Mouse (Mus musculus) forebrain, embryonic 15.5 days (tissue): ENCODE data around the gene Gm10382. TPM values are rescaled to one million over a fixed set of nuclear protein-coding genes. Genes with fewer than 3 reads are reported as not detected.

Experiments
- ATAC-seq: fragments of 200-750 bp; cut with Nextera tagmentation; replicated peaks from 2 replicates; pipeline ENCODE4 v1.8.0; 2017; ENCODE audit warnings: mild to moderate bottlenecking, moderate TSS enrichment, moderate library complexity
- H3K27ac ChIP-seq: fragments of 300-500 bp; sonication (generic); replicated peaks from 2 replicates; pipeline ENCODE4 v1.5.1; 2015; ENCODE audit warnings: mild to moderate bottlenecking, inconsistent platforms
- H3K27me3 ChIP-seq: fragments of 300-500 bp; sonication (generic); 2 replicates; pipeline ENCODE4 v1.6.1; 2015; ENCODE audit warnings: inconsistent platforms
- H3K36me3 ChIP-seq: fragments of 300-500 bp; sonication (generic); 2 replicates; pipeline ENCODE4 v1.6.1; 2015; ENCODE audit warnings: mild to moderate bottlenecking, inconsistent platforms
- H3K4me1 ChIP-seq: fragments of 300-500 bp; sonication (generic); 2 replicates; pipeline ENCODE4 v1.6.1; 2015; ENCODE audit warnings: inconsistent platforms
- H3K4me2 ChIP-seq: fragments of 300-500 bp; sonication (generic); replicated peaks from 2 replicates; pipeline ENCODE4 v1.6.1; 2015; ENCODE audit warnings: mild to moderate bottlenecking, inconsistent platforms
- H3K4me3 ChIP-seq: fragments of 300-500 bp; sonication (generic); 2 replicates; pipeline ENCODE4 v1.5.1; 2015; ENCODE audit warnings: mild to moderate bottlenecking, inconsistent platforms
- H3K9ac ChIP-seq: fragments of 300-500 bp; sonication (generic); replicated peaks from 2 replicates; pipeline ENCODE4 v1.6.1; 2015; ENCODE audit warnings: mild to moderate bottlenecking, inconsistent platforms
- H3K9me3 ChIP-seq: fragments of 300-500 bp; sonication (generic); 2 replicates; pipeline ENCODE4 v1.6.1; 2016; ENCODE audit warnings: inconsistent platforms
- WGBS: fragments of 180-500 bp; shearing (Covaris S2); methylation state at CpG from one replicate; pipeline ENCODE4 v1.1.7; 2015; ENCODE audit warnings: mixed read lengths; 5-methylcytosine and 5-hydroxymethylcytosine counted together
- polyA plus RNA-seq: library from polyadenylated mRNA; unstranded; fragments of >200 nt; fragmentation: Nextera tagmentation; extraction: Ambion mirVana; gene quantifications from 2 replicates; pipeline ENCODE4 v1.2.1, GENCODE M21; 2015

Gene Gm10382
- polyA plus RNA-seq, 1 experiment from 2014 or later: 0.55 TPM

DNA sequence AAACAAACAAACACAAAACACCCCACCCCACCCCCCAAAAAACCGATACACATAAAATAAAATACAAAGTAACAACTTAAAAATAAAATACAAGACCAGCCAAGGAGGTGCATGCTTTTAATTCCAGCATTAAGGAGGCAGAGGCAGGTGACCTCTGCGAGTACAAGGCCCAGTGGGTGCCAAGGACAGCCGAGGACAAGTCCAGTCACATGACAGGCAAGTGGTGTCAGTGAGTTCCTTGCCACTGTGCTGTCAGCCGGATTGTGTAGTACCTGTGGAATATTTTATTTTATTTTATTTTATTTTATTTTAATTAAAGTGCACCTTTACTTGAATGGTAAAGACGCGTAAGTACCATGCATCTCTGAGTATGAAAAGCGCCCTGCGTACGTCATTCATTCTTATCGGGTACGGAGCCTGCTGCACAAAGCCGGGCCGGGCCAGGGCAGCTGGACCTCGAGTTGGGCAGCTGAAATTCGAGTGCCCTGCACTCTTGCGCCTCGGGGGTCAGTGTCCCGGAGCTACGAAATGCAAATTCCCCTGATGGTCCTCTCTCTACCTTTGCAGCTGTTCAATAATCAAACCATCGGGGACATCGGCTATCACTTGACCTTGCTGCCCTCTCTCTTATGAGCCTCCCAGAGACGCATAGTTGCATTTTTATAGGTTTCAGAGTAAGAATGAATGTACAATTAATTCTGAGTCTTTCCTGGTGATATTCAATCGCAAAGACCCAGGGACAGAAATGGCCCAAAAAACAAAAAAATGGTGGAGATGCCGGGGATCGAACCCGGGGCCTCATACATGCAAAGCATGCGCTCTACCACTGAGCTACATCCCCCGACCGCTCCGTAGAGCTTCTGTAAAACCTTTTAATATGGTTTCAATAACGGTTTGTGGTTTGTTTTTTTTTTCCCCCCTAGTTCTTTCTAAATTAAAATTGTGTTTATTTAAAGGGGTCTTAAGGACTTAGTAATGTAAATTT is 14.7 kb downstream of the Gm10382 start:
- WGBS: 11% methylated on average over 31 of the region's 31 CpGs
- peak overlapping the region; percentile 38; the same call in 1 of the 2 replicates for H3K27ac ChIP-seq
- peaks cover 17% of the 10 kb centered on the region for H3K4me1 ChIP-seq
- no peak; the same call in 1 of the 2 replicates for ATAC-seq
- peak overlapping the region; percentile 35 for H3K9ac ChIP-seq
- H3K4me2 ChIP-seq: peak overlapping the region; percentile 66
- H3K9me3 ChIP-seq: no peaks in the 10 kb centered on the region
- peak overlapping the region; percentile 60 for H3K4me3 ChIP-seq
- H3K27me3 ChIP-seq: no peaks in the 10 kb centered on the region
- H3K36me3 ChIP-seq: no peaks in the 10 kb centered on the region

DNA sequence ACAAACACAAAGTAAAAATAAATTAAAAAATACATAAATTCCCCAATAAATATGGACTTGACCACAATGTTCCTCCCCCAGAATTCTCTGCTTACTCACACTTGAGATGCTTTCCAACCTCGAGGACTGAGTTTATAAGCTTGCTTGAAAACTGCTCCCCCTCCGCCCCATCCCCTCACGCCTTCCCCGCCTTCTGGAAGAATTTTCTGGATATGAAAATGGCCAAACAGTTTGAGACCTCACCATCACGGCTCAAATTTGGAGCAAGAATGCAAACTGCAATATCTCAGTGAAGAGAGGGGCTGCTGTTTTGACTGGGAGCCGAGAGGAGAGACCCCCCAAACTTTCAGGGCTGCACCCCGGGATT is 15.4 kb downstream of the Gm10382 start:
- no peak for ATAC-seq
- peak overlapping the region; percentile 66 for H3K4me2 ChIP-seq
- under 1% methylated on average over 7 of the region's 7 CpGs for WGBS

DNA sequence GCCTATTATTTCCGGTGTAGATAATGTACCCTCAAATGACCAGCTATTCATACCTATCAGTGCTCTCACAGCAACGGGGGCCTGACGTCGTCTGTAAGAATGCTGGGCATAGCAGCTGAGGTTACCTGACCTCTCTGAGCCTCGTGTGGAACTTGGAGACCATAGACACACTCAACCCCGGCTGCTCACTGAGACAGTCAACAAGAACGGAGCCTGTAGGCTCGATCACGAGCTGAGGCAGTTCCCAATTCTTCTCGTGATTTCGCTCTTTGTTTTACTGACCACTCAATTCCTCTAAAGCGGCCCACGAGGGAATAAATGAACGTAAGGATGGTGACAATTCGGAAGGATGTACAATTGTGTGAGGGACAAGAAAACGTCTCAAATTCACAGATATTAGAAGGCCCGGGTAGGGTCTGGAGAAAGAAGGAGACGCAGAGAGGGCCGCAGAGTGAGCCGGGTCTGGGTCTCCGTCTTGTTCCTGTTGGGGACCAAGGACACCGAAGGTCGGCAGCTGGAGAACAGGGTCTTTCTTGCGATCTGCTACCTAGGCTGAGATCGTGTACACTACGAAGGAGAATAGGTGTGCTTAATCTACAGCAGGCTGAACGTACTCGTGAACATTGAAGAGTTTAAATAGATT is 15.9 kb downstream of the Gm10382 start:
- H3K9me3 ChIP-seq: no peaks in the 10 kb centered on the region
- ATAC-seq: peak; percentile 33; the same call in 1 of the 2 replicates
- H3K9ac ChIP-seq: peak overlapping the region; percentile 61
- under 1% methylated on average over 28 of the region's 28 CpGs for WGBS
- no peaks in the 10 kb centered on the region for H3K27me3 ChIP-seq
- peaks cover 17% of the 10 kb centered on the region for H3K4me1 ChIP-seq
- peak overlapping the region; percentile 66 for H3K4me2 ChIP-seq
- no peaks in the 10 kb centered on the region for H3K36me3 ChIP-seq
- peak overlapping the region; percentile 60 for H3K4me3 ChIP-seq
- H3K27ac ChIP-seq: peak overlapping the region; percentile 93

More for the DNA sequence above, 15.4 kb downstream of the Gm10382 start:
- Histone ChIP-seq H3K4me3 (peak overlapping the region; percentile 60), H3K9me3 (no peaks in the 10 kb centered on the region), H3K27me3 (no peaks in the 10 kb centered on the region), H3K27ac (peak overlapping the region; percentile 93), H3K36me3 (no peaks in the 10 kb centered on the region), H3K4me1 (peaks cover 17% of the 10 kb centered on the region), H3K9ac (peak overlapping the region; percentile 61)

DNA sequence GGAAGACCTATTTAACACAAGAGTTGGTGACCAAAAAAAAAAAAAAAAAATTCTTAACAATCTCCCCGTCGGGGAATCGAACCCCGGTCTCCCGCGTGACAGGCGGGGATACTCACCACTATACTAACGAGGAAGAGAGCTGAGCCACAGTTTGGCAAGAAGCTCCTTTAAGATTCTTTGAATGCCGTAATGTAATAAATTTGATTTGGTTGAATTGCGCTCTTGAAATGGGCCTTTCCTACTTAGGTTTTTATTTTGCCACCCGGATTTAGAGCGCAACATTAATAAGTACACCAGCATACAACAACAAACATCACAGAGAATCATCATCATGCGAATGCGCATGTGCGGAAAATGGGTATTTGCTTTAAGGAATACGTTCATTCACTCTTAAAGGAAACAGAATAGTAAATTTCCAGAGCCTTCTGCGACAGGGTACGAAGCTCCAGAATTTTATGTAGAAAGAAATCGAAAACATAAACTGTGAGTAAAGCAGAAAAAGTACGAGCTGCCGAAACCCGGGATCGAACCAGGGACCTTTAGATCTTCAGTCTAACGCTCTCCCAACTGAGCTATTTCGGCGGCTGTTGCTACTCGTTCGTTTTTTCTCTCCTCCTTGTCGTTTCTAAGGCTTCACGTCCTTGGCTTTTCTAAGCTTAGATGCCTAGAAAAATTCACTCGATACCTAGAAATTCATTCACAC is 16.6 kb downstream of the Gm10382 start:
- H3K36me3 ChIP-seq: no peaks in the 10 kb centered on the region
- H3K4me1 ChIP-seq: peaks cover 17% of the 10 kb centered on the region
- peak overlapping the region; percentile 60 for H3K4me3 ChIP-seq
- peak; percentile 70 for ATAC-seq
- H3K27me3 ChIP-seq: no peaks in the 10 kb centered on the region
- H3K9me3 ChIP-seq: no peaks in the 10 kb centered on the region
- WGBS: under 1% methylated on average over 31 of the region's 31 CpGs
- peak overlapping the region; percentile 69 for H3K4me2 ChIP-seq
- H3K9ac ChIP-seq: peak overlapping the region; percentile 61
- peak overlapping the region; percentile 93 for H3K27ac ChIP-seq

DNA sequence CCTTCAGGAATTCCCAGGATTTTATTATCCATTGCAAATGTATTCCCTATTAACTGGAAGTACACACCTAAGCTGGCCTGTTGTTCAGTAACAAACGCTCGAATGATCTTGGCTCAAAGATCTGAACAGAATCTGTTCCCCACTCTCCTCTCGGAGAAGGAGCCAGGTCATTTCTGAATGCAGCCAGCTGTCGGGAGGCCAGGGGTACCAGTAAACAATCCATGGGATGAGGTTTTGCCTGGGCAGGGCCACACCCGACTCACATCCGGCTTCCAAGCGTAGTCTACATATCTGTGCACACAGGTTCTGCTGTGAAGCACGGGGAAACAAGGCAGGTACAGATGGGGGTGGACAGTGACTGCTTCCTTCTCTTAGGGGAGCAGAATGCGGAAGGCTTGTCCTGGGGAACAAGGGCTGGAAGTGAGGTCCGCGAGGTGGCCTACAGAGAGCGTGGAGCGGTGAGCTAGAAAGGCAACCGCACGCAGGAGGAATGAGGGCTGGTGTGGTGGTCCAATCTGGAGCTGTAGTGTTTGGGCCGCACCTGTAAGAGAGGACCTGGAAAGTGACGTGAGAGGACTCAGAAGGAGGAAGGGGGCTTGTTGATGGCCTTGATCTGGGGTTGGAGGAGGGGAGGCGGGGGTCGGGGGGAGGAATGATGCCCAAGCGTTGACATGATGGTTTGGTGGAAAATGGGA is 17.3 kb downstream of the Gm10382 start:
- under 1% methylated on average over 20 of the region's 20 CpGs for WGBS
- Histone ChIP-seq H3K4me2 (peak overlapping the region; percentile 69), H3K4me3 (peak overlapping the region; percentile 60), H3K27me3 (no peaks in the 10 kb centered on the region), H3K9me3 (no peaks in the 10 kb centered on the region), H3K36me3 (no peaks in the 10 kb centered on the region), H3K9ac (peak overlapping the region; percentile 59), H3K27ac (peak overlapping the region; percentile 93), H3K4me1 (peaks cover 17% of the 10 kb centered on the region)
- peak; percentile 39; the same call in 1 of the 2 replicates for ATAC-seq

DNA sequence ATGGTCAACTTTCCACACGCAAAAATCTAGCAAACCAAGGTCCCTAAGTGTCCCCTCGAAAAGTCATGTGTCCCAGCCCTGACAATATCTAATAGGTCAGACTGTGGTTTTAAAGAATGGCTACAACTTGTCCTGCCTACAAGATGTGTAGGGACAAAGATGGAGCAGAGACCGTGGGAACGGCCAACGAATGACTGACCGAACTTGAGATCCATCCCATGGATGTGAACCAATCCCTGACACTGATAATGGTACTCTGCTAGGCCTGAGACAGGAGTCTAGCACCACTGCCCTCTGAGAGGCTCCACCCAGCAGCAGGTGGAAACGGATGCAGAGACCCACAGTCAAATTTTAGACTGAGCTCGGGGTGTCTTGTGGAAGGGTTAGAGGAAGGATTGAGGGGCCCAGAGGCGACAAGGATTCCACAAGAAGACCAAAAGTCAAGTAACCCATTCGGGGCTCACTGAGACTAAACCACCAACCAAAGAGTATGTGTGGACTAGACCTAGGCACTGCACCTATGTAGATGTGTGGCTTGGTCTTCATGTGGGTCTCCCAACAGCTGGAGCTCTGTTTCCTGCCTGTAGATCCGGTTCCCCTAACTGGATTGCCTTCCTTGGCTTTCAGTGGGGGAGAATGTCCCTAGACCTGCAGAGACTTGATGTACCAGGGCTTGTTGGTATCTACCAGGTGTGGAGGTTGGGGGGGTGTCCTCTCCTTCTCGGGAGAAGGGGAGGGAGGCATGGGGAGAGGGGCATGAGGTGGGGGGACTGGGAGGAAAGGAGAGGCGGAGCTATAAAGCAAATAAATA is 18.1 kb downstream of the Gm10382 start:
- peak overlapping the region; percentile 59 for H3K9ac ChIP-seq
- peak overlapping the region; percentile 60 for H3K4me3 ChIP-seq
- WGBS: 60% methylated on average over 13 of the region's 13 CpGs
- no peaks in the 10 kb centered on the region for H3K36me3 ChIP-seq
- H3K4me1 ChIP-seq: peaks cover 17% of the 10 kb centered on the region
- ATAC-seq: no peak
- H3K4me2 ChIP-seq: peak overlapping the region; percentile 69
- H3K27me3 ChIP-seq: no peaks in the 10 kb centered on the region
- H3K9me3 ChIP-seq: no peaks in the 10 kb centered on the region
- peak overlapping the region; percentile 93 for H3K27ac ChIP-seq

DNA sequence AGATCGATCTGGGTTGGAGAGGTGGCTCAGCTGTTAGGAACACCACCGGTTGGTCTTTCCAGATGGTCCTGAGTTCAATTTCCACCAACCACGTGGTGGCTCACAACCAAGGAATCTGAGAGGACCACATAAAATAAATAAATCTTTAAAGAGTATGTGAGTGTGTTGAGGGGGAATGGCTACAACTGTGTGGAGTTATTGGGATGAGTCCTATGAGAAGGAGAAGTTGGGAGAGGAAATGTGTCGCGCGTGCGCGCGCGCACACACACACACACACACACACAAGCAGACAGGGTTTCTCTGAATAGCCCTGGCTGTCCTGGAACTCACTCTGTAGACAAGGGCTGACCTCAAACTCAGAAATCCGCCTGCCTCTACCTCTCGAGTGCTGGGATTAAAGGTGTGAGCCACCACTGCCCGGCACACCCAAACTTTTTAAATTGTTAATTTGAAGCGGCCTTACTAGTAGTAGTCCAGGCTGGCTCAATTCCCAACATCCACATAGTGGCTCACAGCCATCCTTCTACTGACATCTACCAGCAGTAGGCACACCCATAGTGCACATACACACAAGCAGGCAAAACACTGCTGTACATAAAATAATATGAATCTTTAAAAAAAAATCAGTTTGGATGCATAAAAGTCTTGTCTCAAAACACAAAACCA is 18.9 kb downstream of the Gm10382 start:
- Histone ChIP-seq H3K27ac (peak overlapping the region; percentile 13; the same call in 1 of the 2 replicates), H3K4me2 (no peak overlapping the region)

DNA sequence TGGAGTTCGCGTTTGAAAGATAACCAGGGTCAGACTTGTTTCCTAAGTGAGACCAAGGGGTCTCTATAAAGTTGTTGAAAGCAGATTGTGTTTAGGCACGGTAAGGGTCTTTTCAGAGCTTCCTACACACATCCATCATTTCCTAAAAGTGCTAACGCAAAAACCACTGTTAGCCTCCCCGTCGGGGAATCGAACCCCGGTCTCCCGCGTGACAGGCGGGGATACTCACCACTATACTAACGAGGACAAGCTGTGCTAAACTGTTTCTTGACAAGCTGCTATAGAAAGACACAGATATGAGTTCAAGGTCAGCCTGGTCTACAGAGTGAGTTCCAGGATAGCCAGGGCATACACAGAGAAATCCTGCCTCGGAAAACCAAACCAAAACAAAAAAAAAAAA is 19.7 kb downstream of the Gm10382 start:
- no peak overlapping the region for H3K9ac ChIP-seq
- under 1% methylated on average over 13 of the region's 13 CpGs for WGBS
- peaks cover 15% of the 10 kb centered on the region for H3K4me1 ChIP-seq
- no peaks in the 10 kb centered on the region for H3K9me3 ChIP-seq
- no peaks in the 10 kb centered on the region for H3K27me3 ChIP-seq
- peak overlapping the region; percentile 27 for H3K4me3 ChIP-seq
- peak overlapping the region; percentile 53; the same call in 1 of the 2 replicates for H3K27ac ChIP-seq
- peaks cover 10% of the 10 kb centered on the region for H3K36me3 ChIP-seq
- ATAC-seq: peak; percentile 5; the same call in 1 of the 2 replicates
- peak overlapping the region; percentile 8; the same call in 1 of the 2 replicates for H3K4me2 ChIP-seq

More for the DNA sequence above, 18.9 kb downstream of the Gm10382 start:
- Histone ChIP-seq H3K4me3 (no peak overlapping the region), H3K36me3 (peaks cover 3% of the 10 kb centered on the region; the same call in 1 of the 2 replicates), H3K27me3 (no peaks in the 10 kb centered on the region), H3K9ac (no peak overlapping the region), H3K9me3 (no peaks in the 10 kb centered on the region), H3K4me1 (peaks cover 17% of the 10 kb centered on the region)
- no peak for ATAC-seq
- 73% methylated on average over 14 of the region's 14 CpGs for WGBS

DNA sequence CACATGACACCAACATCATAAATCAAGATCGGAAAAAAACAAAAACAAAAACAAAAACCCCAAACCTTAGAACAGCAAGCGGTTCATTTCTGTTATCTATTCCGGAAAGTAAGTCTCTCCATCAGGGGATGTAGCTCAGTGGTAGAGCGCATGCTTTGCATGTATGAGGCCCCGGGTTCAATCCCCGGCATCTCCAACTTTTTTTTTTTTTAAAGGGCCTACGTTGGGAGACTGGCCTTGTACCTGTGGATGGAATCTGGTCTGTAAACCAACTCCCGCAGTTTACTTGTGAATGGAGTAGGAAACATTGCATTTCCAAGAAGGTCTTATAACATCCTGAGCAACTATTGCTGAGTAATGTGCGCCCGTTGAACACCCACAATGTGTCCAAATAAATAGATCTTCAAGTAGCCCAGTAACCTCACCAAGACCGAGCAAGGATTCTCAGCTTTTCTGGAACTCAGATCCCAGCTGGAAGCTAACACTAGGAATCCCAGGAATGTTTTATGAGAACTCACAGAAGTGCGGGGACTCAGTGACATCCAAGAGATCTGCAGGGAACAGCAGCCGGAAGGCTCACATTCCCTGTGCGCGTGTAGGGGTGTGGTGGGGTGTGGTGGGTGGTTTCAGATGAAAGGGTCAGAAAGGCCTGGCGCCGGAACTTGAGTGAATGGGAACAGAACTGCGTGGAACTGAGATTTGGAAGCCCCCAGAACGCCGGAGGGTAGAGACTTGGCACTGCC is 20.4 kb downstream of the Gm10382 start:
- no peaks in the 10 kb centered on the region for H3K9me3 ChIP-seq
- H3K4me1 ChIP-seq: peaks cover 13% of the 10 kb centered on the region
- peaks cover 15% of the 10 kb centered on the region for H3K36me3 ChIP-seq
- no peak overlapping the region for H3K9ac ChIP-seq
- H3K27me3 ChIP-seq: no peaks in the 10 kb centered on the region
- H3K27ac ChIP-seq: peak overlapping the region; percentile 53; the same call in 1 of the 2 replicates
- no peak overlapping the region for H3K4me2 ChIP-seq
- peak overlapping the region; percentile 27 for H3K4me3 ChIP-seq
- no peak for ATAC-seq
- WGBS: 11% methylated on average over 20 of the region's 20 CpGs
